Mouse (Mus musculus) embryonic fibroblast, embryonic 13.5 days (primary cell): ENCODE data around the gene Cox15. TPM values are rescaled to one million over a fixed set of nuclear protein-coding genes. Genes with fewer than 3 reads are reported as not detected.

Experiments used
- H3K27ac ChIP-seq: 2 replicates; pipeline ENCODE4 v1.5.1; 2012; ENCODE audit warnings: low read length, control low read depth, inconsistent platforms; ENCODE audit not compliant: insufficient read depth
- H3K4me1 ChIP-seq: 2 replicates; pipeline ENCODE4 v1.6.1; 2011; ENCODE audit warnings: low read length; ENCODE audit not compliant: control insufficient read depth, insufficient read depth
- H3K4me3 ChIP-seq: 2 replicates; pipeline ENCODE4 v1.5.1; 2011; ENCODE audit warnings: mild to moderate bottlenecking, control low read depth, low read length; ENCODE audit not compliant: insufficient read depth
- CTCF ChIP-seq: IDR thresholded peaks from 2 replicates; pipeline ENCODE4 v1.5.1; 2011; ENCODE audit warnings: mild to moderate bottlenecking, control low read depth, low read length, moderate library complexity, borderline replicate concordance; ENCODE audit not compliant: insufficient read depth
- POLR2A ChIP-seq: IDR thresholded peaks from 2 replicates; pipeline ENCODE4 v1.6.1; 2011; ENCODE audit warnings: low read depth, mild to moderate bottlenecking, control low read depth, low read length, moderate library complexity
- polyA plus RNA-seq: library from polyadenylated mRNA; stranded (reverse); fragments of >200 nt; gene quantifications from 2 replicates; pipeline ENCODE4 v1.2.4, GENCODE M21; 2011; ENCODE audit warnings: low read depth; ENCODE audit not compliant: missing spikeins, insufficient read length

The Cox15 gene
- polyA plus RNA-seq, 1 experiment, result 22.1 TPM

GRCm38 (mm10) chr19:43780391-43780790 is 27.6 kb upstream of the Cox15 start:
- no peak overlapping the region for H3K27ac ChIP-seq
- no peak overlapping the region for H3K4me3 ChIP-seq
- H3K4me1 ChIP-seq, result no peaks in the 10 kb centered on the region
- TF ChIP-seq CTCF (no peak), POLR2A (no peak)

- no peak overlapping the region for H3K4me3 ChIP-seq
- no peaks in the 10 kb centered on the region for H3K4me1 ChIP-seq
- TF ChIP-seq POLR2A (no peak), CTCF (no peak)
- no peak overlapping the region for H3K27ac ChIP-seq
Observed at GRCm38 (mm10) chr19:43777308-43777707, 24.5 kb upstream of the Cox15 start.

- Histone ChIP-seq H3K4me3 (no peak overlapping the region), H3K27ac (no peak overlapping the region), H3K4me1 (no peaks in the 10 kb centered on the region)
- TF ChIP-seq POLR2A, result no peak
- no peak for TF ChIP-seq CTCF
Observed at GRCm38 (mm10) chr19:43776561-43776960, 23.8 kb upstream of the Cox15 start.

GRCm38 (mm10) chr19:43775433-43775832 is 22.6 kb upstream of the Cox15 start:
- no peaks in the 10 kb centered on the region for H3K4me1 ChIP-seq
- no peak overlapping the region for H3K4me3 ChIP-seq
- no peak for TF ChIP-seq CTCF
- no peak for TF ChIP-seq POLR2A
- H3K27ac ChIP-seq, result no peak overlapping the region

- TF ChIP-seq CTCF (no peak), POLR2A (no peak)
- no peak overlapping the region for H3K4me3 ChIP-seq
- H3K4me1 ChIP-seq, result no peaks in the 10 kb centered on the region
- H3K27ac ChIP-seq, result no peak overlapping the region
Observed at GRCm38 (mm10) chr19:43772311-43772710, 19.5 kb upstream of the Cox15 start.

- no peak for TF ChIP-seq CTCF
Observed at GRCm38 (mm10) chr19:43771499-43771969, 18.7 kb upstream of the Cox15 start.

GRCm38 (mm10) chr19:43770584-43770983 is 17.8 kb upstream of the Cox15 start:
- H3K4me3 ChIP-seq, result no peak overlapping the region
- TF ChIP-seq CTCF (no peak), POLR2A (no peak)
- no peak overlapping the region for H3K27ac ChIP-seq
- no peaks in the 10 kb centered on the region for H3K4me1 ChIP-seq

More at GRCm38 (mm10) chr19:43771499-43771969, 18.7 kb upstream of the Cox15 start:
- H3K4me3 ChIP-seq, result no peak overlapping the region
- no peak overlapping the region for H3K27ac ChIP-seq
- no peaks in the 10 kb centered on the region for H3K4me1 ChIP-seq

GRCm38 (mm10) chr19:43769366-43769960 is 16.7 kb upstream of the Cox15 start:
- no peak for TF ChIP-seq POLR2A
- no peak for TF ChIP-seq CTCF
- Histone ChIP-seq H3K4me1 (no peaks in the 10 kb centered on the region), H3K4me3 (no peak overlapping the region), H3K27ac (no peak overlapping the region)

GRCm38 (mm10) chr19:43767549-43768322 is 14.9 kb upstream of the Cox15 start:
- no peaks in the 10 kb centered on the region for H3K4me1 ChIP-seq
- no peak overlapping the region for H3K27ac ChIP-seq
- no peak for TF ChIP-seq POLR2A
- TF ChIP-seq CTCF, result no peak
- H3K4me3 ChIP-seq, result no peak overlapping the region

- TF ChIP-seq POLR2A (no peak), CTCF (no peak)
- Histone ChIP-seq H3K4me3 (no peak overlapping the region), H3K4me1 (no peaks in the 10 kb centered on the region), H3K27ac (no peak overlapping the region)
Observed at GRCm38 (mm10) chr19:43766451-43766850, 13.7 kb upstream of the Cox15 start.
